Mouse (Mus musculus) spleen, adult 2 months (tissue): ENCODE measurements at regions not wholly inside any gene's neighbourhood (a gene's known extent, or its start where the extent isn't known, plus 50 kb on each side); places are given as distances from the start of the nearest gene placed in this dataset.

ENCODE experiments used
- CTCF ChIP-seq: fragments of 200-500 bp; IDR thresholded peaks from 2 replicates; pipeline ENCODE4 v1.5.1; 2011; ENCODE audit warnings: mild to moderate bottlenecking, inconsistent platforms; ENCODE audit not compliant: insufficient read depth, insufficient read length, insufficient replicate concordance; ENCODE audit errors: extremely low read depth
- POLR2A ChIP-seq: fragments of 200-500 bp; IDR thresholded peaks from 2 replicates; pipeline ENCODE4 v1.6.1; 2011; ENCODE audit warnings: low read depth, low read length, inconsistent platforms

- TF ChIP-seq POLR2A (no peak), CTCF (no peak)
These were observed 88.2 kb downstream of the Vcpkmt start for GRCm38 (mm10) chr12:69494648-69495047.
